Mouse (Mus musculus) effector memory CD4-positive, alpha-beta T cell, adult 5 months (primary cell): ENCODE results near the gene Nxf3. TPM values are rescaled to one million over a fixed set of nuclear protein-coding genes. Genes with fewer than 3 reads are reported as not detected.

Experiments used
- polyA plus RNA-seq: library from polyadenylated mRNA; unstranded; fragments of 100-300 nt; shearing (Covaris generic); gene quantifications from one replicate; pipeline ENCODE4 v1.2.1, GENCODE M21; 2017

Gene Nxf3
- polyA plus RNA-seq = not detected

DNA sequence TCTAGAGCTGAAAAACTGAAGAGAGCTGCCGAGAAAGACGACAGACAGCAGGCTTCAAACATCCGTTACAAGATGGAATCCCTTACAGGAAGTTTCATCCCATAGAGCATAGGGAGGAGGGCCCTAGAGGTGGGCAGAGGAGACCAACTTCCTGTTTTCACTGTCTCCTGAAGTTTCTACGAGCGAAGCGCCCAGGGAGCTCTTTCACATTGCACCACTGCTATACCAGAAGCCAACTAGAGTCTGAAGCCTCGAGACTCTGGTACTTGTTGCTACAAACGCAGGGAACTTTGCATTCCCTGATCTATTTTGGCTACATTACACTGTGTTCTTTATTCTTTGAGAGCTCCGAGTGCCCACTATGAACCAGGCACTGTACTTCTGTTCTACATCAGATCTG lies at the start of gene Nxf3:
TSS of gene Nxf3 (minus strand) at position 101 of the 400 bp plus-strand sequence.

DNA sequence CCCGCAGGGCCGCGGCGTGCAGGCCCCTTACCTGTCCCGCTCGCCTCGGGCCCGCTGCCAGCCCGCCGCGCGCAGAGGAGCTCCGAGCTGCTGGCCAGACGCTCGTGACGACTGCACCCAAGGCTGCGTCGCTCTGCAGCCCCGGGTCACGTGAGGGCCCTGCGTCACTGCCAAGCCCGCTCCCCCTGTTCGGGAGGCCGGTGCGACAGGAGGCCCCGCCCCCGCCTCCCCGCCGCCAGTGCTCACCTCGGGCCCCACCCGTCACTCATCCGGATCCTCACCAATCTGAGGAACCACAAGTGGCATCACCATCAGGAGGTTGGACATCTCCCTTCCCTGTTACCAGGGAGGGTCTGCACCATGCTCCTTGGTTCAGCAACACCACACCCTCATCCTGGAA lies 17.0 kb downstream of the Nxf3 start, which contains the start of gene Bex2:
TSS of gene Bex2 (minus strand) at position 217 of the 400 bp plus-strand sequence.

GRCm38 (mm10) chrX:136032799-136033763 lies 52.0 kb downstream of the Nxf3 start, which contains the start of gene Arxes1:
Arxes1 (plus strand) TSS chrX:136033367.

Other genes starting within 250 kb of the Nxf3 start
- 16.1 TPM for gene Gprasp2, start 246.2 kb downstream of the Nxf3 start, polyA plus RNA-seq
- 3.6 TPM for gene Arxes2, start 91.4 kb downstream of the Nxf3 start, polyA plus RNA-seq
- not detected for gene Arxes1, start 51.9 kb downstream of the Nxf3 start, polyA plus RNA-seq
- gene Bex2, start 17.0 kb downstream of the Nxf3 start, polyA plus RNA-seq = 15.1 TPM
- not detected for gene Bex4, start 53.7 kb upstream of the Nxf3 start, polyA plus RNA-seq
- gene Tceal8, start 87.1 kb upstream of the Nxf3 start, polyA plus RNA-seq = not detected
- gene Tceal5, start 118.6 kb upstream of the Nxf3 start, polyA plus RNA-seq = not detected
- not detected for gene Tceal7, start 129.5 kb upstream of the Nxf3 start, polyA plus RNA-seq
- gene Bex1, start 130.3 kb upstream of the Nxf3 start, polyA plus RNA-seq = not detected
- gene Tceal9, start 159.8 kb upstream of the Nxf3 start, polyA plus RNA-seq = 84.9 TPM
- 210 TPM for gene Bex3, start 185.0 kb upstream of the Nxf3 start, polyA plus RNA-seq